Mouse (Mus musculus) embryonic facial prominence, embryonic 11.5 days (tissue): ENCODE data around the gene Klhl21. TPM values are rescaled to one million over a fixed set of nuclear protein-coding genes. Genes with fewer than 3 reads are reported as not detected.

Experiments used
- ATAC-seq: fragments of 200-750 bp; cut with Nextera tagmentation; replicated peaks from 2 replicates; pipeline ENCODE4 v1.8.0; 2017; ENCODE audit warnings: low read depth; ENCODE audit not compliant: insufficient number of reproducible peaks, low FRiP score, low TSS enrichment
- DNase-seq: peaks from one replicate; pipeline ENCODE4 v3.0.0-alpha.2; 2015; ENCODE audit warnings: low spot score
- H3K27ac ChIP-seq: fragments of 300-500 bp; sonication (generic); replicated peaks from 2 replicates; pipeline ENCODE4 v1.5.1; 2014; ENCODE audit warnings: mild to moderate bottlenecking, low read depth, low read length, control low read depth
- H3K27me3 ChIP-seq: fragments of 300-500 bp; sonication (generic); 2 replicates; pipeline ENCODE4 v1.6.1; 2014; ENCODE audit warnings: mild to moderate bottlenecking, low read length, moderate library complexity, mixed read lengths; ENCODE audit not compliant: control insufficient read depth, insufficient read depth
- H3K36me3 ChIP-seq: fragments of 300-500 bp; sonication (generic); replicated peaks from 2 replicates; pipeline ENCODE4 v1.6.1; 2014; ENCODE audit warnings: low read depth, mild to moderate bottlenecking, low read length, moderate library complexity, mixed read lengths; ENCODE audit not compliant: control insufficient read depth, insufficient read depth
- H3K4me1 ChIP-seq: fragments of 300-500 bp; sonication (generic); 2 replicates; pipeline ENCODE4 v1.6.1; 2014; ENCODE audit warnings: low read length, mixed read lengths; ENCODE audit not compliant: control insufficient read depth, insufficient read depth
- H3K4me2 ChIP-seq: fragments of 300-500 bp; sonication (generic); 2 replicates; pipeline ENCODE4 v1.6.1; 2014; ENCODE audit warnings: low read depth, mild to moderate bottlenecking, control low read depth, low read length, moderate library complexity
- H3K4me3 ChIP-seq: fragments of 300-500 bp; sonication (generic); 2 replicates; pipeline ENCODE4 v1.5.1; 2014; ENCODE audit warnings: low read depth, low read length, control low read depth
- H3K9ac ChIP-seq: fragments of 300-500 bp; sonication (generic); replicated peaks from 2 replicates; pipeline ENCODE4 v1.6.1; 2014; ENCODE audit warnings: mild to moderate bottlenecking, control low read depth, low read length
- H3K9me3 ChIP-seq: fragments of 300-500 bp; sonication (generic); replicated peaks from 2 replicates; pipeline ENCODE4 v1.6.1; 2016; ENCODE audit warnings: mild to moderate bottlenecking, low read length, inconsistent platforms, mixed read lengths; ENCODE audit not compliant: control insufficient read depth
- WGBS: fragments of 180-500 bp; shearing (Covaris S2); extraction: QIAGEN DNeasy Blood & Tissue Kit; methylation state at CpG from one replicate; pipeline ENCODE4 v1.1.7; 2014; 5-methylcytosine and 5-hydroxymethylcytosine counted together
- polyA plus RNA-seq: library from polyadenylated mRNA; unstranded; fragments of >200 nt; fragmentation: Nextera tagmentation; extraction: Ambion mirVana; gene quantifications from 2 replicates; pipeline ENCODE4 v1.2.1, GENCODE M21; 2014

Klhl21 gene
- polyA plus RNA-seq, 1 experiment from 2014 or later, result 3.2 TPM

DNA sequence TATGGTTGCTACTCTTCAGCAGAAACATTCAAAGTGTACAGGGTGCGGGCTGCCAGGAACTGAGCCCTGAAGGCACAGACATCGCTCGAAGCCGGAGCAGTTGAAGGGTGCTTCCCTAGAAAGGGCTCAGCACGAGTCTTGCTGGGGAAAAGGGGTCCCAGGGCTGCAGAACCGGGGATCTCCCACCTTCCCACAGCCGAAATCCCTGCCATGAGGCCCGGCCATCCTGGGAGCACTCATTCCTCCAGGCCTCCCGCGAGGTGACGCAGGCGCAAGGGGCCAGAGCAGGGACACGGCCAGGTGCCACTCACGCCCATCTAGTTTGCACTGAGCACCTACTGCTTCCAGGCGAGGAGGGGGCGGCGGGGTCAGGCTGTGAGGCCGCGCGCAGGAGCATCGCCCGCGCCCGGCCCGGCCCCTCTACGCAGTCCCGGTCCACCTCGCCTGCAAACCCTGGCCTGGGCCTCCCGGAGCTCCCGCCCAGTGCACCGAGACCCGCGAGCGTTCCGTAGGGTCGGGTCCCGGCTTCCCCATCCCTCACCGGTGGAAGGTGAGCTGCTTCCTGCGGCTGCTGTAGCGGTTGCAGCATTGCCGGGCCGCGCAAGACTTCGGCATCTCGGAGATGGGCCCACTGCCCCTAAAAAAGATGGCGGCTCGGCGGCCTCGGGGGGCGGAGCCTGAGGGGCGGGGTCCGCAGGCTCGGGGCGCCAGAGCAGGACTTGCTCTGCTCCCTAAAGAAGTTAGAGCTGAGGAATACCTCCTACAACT is 20.1 kb upstream of the Klhl21 start, which contains the start of gene Thap3:
Thap3 (minus strand) TSS at position 656 of the 768 bp plus-strand sequence.
- H3K4me1 ChIP-seq, result no peaks in the 10 kb centered on the region; the same call in 1 of the 2 replicates
- no peaks in the 10 kb centered on the region for H3K9me3 ChIP-seq
- peak within 1 kb of the TSS; percentile 70 for H3K4me2 ChIP-seq
- 1% methylated on average over 54 of the region's 54 CpGs for WGBS
- peaks cover 7% of the 10 kb centered on the region for H3K36me3 ChIP-seq
- H3K27me3 ChIP-seq, result no peaks in the 10 kb centered on the region
- H3K4me3 ChIP-seq, result peak within 1 kb of the TSS; percentile 80
- peak within 1 kb of the TSS; percentile 66 for H3K27ac ChIP-seq
- DNase-seq (peak; percentile 81), ATAC-seq (peak; percentile 37)
- peak within 1 kb of the TSS; percentile 91 for H3K9ac ChIP-seq

DNA sequence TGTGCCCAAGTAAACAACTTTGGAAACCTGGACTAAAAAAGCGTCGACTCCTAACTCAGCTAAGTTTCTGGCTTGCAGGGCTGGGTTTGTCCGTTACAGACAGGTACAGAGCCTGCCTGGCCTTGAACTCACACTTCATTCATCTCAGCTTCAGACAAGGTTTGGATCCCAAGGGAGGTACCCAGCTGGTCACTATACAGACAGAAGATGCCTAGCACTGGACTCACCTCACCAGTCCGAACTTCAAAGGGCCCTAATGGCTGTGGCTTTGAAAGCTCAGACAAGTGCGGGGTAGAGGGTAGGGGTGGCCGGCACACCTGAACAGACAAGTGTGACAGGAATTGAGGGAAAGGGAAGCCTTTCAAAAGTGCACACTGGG is 19.5 kb upstream of the Klhl21 start:
- Histone ChIP-seq H3K4me3 (peak overlapping the region; percentile 80), H3K27me3 (no peaks in the 10 kb centered on the region), H3K9ac (peak overlapping the region; percentile 91; the same call in 1 of the 2 replicates), H3K9me3 (no peaks in the 10 kb centered on the region), H3K36me3 (peaks cover 7% of the 10 kb centered on the region), H3K27ac (no peak overlapping the region), H3K4me2 (peak overlapping the region; percentile 10; the same call in 1 of the 2 replicates), H3K4me1 (no peaks in the 10 kb centered on the region; the same call in 1 of the 2 replicates)
- 0 out of 2 replicates have a peak, but pooled peaks have one; percentile 19 for ATAC-seq
- DNase-seq, result no peak
- WGBS, result 32% methylated on average over 6 of the region's 6 CpGs

DNA sequence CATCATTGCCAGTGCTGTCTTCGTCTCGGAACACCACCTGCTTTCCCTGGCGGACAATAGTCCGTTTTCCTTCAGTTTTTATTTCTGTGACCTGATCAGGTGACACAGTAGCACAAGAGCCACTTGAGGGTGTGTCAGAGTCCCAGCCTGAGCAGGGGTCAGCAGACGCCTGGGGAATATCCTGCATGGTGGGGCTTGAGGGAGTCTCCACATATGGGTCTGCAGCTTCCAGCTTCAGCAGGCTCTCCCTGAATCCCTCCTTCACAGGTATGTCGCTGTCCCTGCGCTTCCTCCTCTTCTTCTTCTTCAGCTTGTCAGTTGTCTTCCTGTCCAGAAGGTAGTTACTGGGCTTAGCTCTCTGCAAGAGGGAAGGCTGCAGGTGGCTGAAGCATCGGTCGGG is 16.5 kb upstream of the Klhl21 start:
- Histone ChIP-seq H3K27ac (no peak overlapping the region), H3K27me3 (no peaks in the 10 kb centered on the region), H3K4me1 (peaks cover 4% of the 10 kb centered on the region), H3K4me3 (no peak overlapping the region), H3K9ac (no peak overlapping the region), H3K36me3 (peaks cover 7% of the 10 kb centered on the region), H3K4me2 (no peak overlapping the region), H3K9me3 (no peaks in the 10 kb centered on the region)
- no peak for ATAC-seq
- 91% methylated on average over 9 of the region's 9 CpGs for WGBS
- DNase-seq, result no peak

DNA sequence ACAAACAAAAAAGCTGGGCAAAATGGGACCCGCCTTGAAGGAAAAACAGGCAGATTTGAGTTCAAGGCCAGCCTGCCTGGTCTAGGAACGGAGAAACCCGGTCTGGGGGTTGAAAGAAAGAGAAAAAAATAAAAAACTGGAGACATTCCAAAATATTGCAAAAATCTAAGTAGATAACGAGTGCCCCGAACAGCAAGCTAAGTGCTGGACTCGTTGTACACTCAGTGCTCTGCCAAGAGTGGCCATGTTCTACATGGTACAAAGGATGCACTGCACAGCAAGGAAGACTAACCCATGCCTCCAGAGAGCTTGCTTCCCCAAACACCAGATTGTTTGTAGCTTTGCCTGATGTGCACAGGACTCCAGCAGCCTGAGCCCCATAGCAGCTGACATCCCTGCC is 15.6 kb upstream of the Klhl21 start:
- no peak overlapping the region for H3K4me3 ChIP-seq
- H3K27ac ChIP-seq, result no peak overlapping the region
- no peak overlapping the region for H3K4me2 ChIP-seq
- peaks cover 7% of the 10 kb centered on the region for H3K36me3 ChIP-seq
- H3K9ac ChIP-seq, result no peak overlapping the region
- DNase-seq, result no peak
- H3K4me1 ChIP-seq, result peaks cover 4% of the 10 kb centered on the region
- ATAC-seq, result no peak
- H3K27me3 ChIP-seq, result no peaks in the 10 kb centered on the region
- no peaks in the 10 kb centered on the region for H3K9me3 ChIP-seq
- WGBS, result 90% methylated on average over 6 of the region's 6 CpGs

DNA sequence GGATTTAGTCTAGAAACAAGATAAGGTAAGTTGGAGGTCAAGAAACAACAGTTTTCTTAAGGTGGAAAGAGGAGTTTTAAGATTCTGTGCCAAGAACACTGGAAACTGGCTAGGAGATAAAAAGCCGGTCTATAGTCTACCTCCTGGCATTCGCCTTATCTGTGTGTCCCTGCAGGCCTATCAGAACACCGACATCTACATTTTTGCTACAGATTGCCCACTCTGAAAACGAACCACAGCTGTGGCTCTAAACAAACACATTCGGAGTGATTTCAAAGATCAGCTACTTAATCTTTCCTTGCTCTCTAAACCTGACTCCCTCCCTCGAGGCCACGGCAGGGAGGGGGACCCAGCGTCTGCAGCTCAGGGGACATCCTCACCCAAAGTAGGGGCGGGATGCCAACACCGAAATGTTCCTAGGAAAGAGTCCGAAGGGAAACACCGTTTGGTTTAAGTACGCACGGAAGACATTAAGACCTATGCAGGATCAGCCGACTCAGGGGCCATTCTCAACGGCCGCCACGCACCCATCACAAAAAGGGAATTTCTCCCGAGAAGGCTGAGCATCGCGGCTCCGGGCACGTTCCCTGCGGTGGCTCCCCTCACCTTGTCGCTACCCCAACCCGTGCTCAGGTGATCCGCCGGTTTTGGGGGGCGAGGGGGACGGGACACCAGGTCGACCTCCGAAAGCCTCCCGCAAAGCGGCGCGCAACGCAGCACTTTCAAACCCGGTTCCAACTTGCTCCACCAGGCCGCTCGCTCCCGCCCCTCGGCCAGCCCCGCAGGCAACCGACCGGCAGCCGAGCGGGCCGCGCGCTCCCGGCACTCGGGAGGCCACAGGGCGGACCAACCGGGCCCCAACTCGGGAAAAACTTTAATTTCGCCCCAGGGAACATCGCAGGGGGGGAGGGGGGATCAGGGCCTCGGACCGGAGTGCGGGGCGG is 14.1 kb upstream of the Klhl21 start:
- peak overlapping the region; percentile 100 for H3K4me3 ChIP-seq
- ATAC-seq (no peak), DNase-seq (peak; percentile 52)
- H3K9ac ChIP-seq, result peak overlapping the region; percentile 93
- 1% methylated on average over 60 of the region's 61 CpGs for WGBS
- H3K27ac ChIP-seq, result peak overlapping the region; percentile 82
- no peaks in the 10 kb centered on the region for H3K27me3 ChIP-seq
- peak overlapping the region; percentile 64 for H3K4me2 ChIP-seq
- peaks cover 7% of the 10 kb centered on the region for H3K36me3 ChIP-seq
- H3K4me1 ChIP-seq, result peaks cover 4% of the 10 kb centered on the region
- no peaks in the 10 kb centered on the region for H3K9me3 ChIP-seq

DNA sequence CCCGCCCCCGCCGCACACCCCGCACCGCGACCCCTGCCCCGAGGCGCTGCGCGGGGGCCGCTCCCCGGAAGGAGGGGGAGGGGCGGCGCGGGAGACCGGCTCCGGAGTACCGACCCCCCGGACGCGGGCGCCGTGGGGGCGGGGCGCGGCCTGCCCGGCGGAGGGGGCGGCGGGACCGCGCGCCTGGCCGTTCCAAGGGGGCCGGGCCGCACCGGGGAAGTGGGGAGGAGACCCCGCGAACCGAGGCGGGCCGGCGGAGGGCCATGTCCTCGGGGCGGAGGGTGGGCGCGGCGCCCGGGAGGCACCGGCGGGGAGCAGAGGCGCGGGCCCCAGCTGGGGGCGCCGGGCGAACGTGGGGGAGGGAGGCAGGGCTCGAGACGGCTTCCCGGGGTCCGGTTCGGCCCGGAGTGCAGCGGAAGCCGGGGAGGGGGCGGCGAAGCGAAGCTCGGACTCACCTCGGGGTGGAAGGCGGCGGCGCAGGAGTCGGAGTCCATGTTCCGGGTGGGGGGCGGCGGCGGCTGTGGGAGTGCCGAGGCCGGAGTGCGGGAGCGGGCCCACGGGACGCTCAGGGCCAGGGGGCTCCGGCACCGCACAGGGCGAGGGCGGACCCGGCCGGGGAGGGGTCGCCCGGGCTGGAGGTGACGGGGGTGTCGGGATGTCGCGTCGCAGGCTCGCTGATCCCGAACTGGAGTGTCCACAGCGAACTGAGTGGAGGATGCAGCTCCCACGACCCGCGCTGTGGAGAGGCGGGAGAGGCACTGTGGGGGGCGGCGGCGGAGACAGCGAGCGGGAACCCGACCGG is 13.0 kb upstream of the Klhl21 start:
- peak overlapping the region; percentile 64 for H3K4me2 ChIP-seq
- no peaks in the 10 kb centered on the region for H3K9me3 ChIP-seq
- H3K27ac ChIP-seq, result peak overlapping the region; percentile 82
- under 1% methylated on average over 63 of the region's 111 CpGs for WGBS
- H3K4me1 ChIP-seq, result peaks cover 4% of the 10 kb centered on the region
- H3K4me3 ChIP-seq, result peak overlapping the region; percentile 100
- no peak for DNase-seq
- peaks cover 7% of the 10 kb centered on the region for H3K36me3 ChIP-seq
- H3K9ac ChIP-seq, result peak overlapping the region; percentile 93
- peak; percentile 4; the same call in 1 of the 2 replicates for ATAC-seq
- H3K27me3 ChIP-seq, result no peaks in the 10 kb centered on the region

DNA sequence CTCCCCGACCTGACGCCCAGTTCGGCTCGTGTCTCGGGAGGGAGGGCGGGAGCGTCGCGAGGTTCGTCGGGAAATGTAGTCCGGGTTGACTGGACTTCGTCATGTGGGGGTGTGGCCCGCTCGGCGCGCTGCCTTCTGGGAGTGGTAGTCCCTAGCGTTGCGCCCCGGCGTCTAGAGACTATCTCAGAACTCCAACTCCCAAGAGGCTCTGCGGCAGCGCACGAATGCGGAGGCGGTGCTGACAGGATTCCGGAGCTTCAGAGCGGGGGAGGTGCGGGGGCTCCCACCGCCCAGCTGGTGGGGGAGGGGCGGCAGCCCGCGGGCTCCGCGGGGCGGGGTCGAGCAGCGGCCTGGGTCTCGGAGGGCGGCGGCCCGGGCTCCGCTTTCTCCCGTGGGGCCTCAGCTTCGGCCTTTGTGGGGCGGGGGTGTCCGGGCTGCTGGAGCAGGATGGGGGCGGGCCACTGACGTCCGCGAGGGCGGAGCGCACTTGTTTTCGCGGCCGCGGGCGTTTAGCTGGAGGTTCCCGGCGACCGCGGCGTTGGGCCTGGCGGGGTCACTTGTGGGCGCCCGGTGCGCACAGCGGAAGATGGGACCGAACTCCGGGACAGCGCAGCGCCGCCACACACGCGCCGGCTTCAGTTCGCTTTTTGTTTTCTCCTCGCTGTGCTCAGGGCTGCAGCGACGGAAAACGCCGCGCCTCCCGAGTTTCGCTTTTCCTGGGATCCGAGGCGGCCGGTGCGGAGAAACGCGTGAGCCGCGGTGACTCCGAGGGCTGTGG is 12.2 kb upstream of the Klhl21 start, which contains the start of gene Phf13:
Phf13 (minus strand) TSS at position 86 of the 778 bp plus-strand sequence.
- Histone ChIP-seq H3K4me1 (peaks cover 4% of the 10 kb centered on the region), H3K27ac (peak within 1 kb of the TSS; percentile 82), H3K9ac (peak within 1 kb of the TSS; percentile 93), H3K4me3 (peak within 1 kb of the TSS; percentile 100), H3K36me3 (peaks cover 7% of the 10 kb centered on the region), H3K4me2 (peak within 1 kb of the TSS; percentile 68), H3K9me3 (no peaks in the 10 kb centered on the region), H3K27me3 (no peaks in the 10 kb centered on the region)
- ATAC-seq, result peak; percentile 95
- DNase-seq, result peak; percentile 100
- under 1% methylated on average over 91 of the region's 94 CpGs for WGBS
